Mouse (Mus musculus): ENCODE data around the gene Mpp4.

DNA sequence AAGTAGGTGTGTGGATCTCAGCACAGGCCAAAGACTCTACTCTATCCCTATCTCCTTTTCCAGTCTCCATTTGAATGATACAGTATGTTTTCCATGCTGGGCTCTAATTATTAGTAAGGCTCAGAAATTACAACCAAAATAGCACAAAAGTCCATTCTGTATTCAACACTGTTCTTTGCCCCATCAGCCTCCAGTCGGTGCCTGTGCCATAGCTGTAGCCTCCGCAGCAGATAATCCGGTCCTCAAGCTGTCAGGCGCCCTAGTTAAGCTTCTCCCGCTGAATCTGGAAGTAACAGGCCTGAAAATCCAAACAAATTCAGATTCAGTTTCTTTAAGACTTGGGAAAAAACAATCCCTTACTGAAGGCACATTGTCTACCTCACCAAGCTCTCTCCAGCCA lies 729 bp upstream of the Mpp4 start:
- TF ChIP-seq CTCF (IDR thresholded peaks at IDR 0.05; ENCODE audit: low read depth, low read length) (no peak), GATA1 (IDR thresholded peaks at IDR 0.05; ENCODE audit: borderline replicate concordance, low read length) (no peak), TAL1 (conservative IDR thresholded peaks at IDR 0.05; ENCODE audit: low read depth, low read length) (no peak), GATA2 (IDR thresholded peaks at IDR 0.05; ENCODE audit: borderline replicate concordance, low read depth, low read length) (no peak)

All from G1E (cell line).